Mouse (Mus musculus) retina, embryonic 14.5 days (tissue): ENCODE results near the gene Prkg1.

Experiments
- DNase-seq: peaks from one replicate; pipeline ENCODE4 v3.0.0-alpha.2; 2015; ENCODE audit warnings: low spot score

The Prkg1 gene

GRCm38 (mm10) chr19:31040948-31041847 is 723.6 kb downstream of the Prkg1 start:
- no peak for DNase-seq

GRCm38 (mm10) chr19:31038951-31039350 is 725.9 kb downstream of the Prkg1 start:
- DNase-seq = peak; percentile 56

- DNase-seq = no peak
These were observed 733.2 kb downstream of the Prkg1 start for GRCm38 (mm10) chr19:31031596-31031995.

GRCm38 (mm10) chr19:31026797-31027196 is 738.0 kb downstream of the Prkg1 start:
- DNase-seq = no peak

- no peak for DNase-seq
These were observed 753.2 kb downstream of the Prkg1 start for GRCm38 (mm10) chr19:31011528-31012133.

- DNase-seq = no peak
These were observed 766.3 kb downstream of the Prkg1 start for GRCm38 (mm10) chr19:30998572-30998971.

GRCm38 (mm10) chr19:30990390-30990789 is 774.4 kb downstream of the Prkg1 start:
- DNase-seq = no peak

GRCm38 (mm10) chr19:30982436-30982835 is 782.4 kb downstream of the Prkg1 start:
- peak; percentile 82 for DNase-seq

- DNase-seq = no peak
These were observed 786.7 kb downstream of the Prkg1 start for GRCm38 (mm10) chr19:30978096-30978495.

GRCm38 (mm10) chr19:30950610-30951009 is 814.2 kb downstream of the Prkg1 start:
- DNase-seq = no peak

- DNase-seq = no peak
These were observed 816.6 kb downstream of the Prkg1 start for GRCm38 (mm10) chr19:30948202-30948601.

- DNase-seq = no peak
These were observed 822.4 kb downstream of the Prkg1 start for GRCm38 (mm10) chr19:30942369-30942992.

- DNase-seq = no peak
These were observed 826.8 kb downstream of the Prkg1 start for GRCm38 (mm10) chr19:30938058-30938457.

GRCm38 (mm10) chr19:30931469-30932192 is 833.2 kb downstream of the Prkg1 start:
- DNase-seq = no peak

- no peak for DNase-seq
These were observed 840.8 kb downstream of the Prkg1 start for GRCm38 (mm10) chr19:30924032-30924431.

- DNase-seq = no peak
These were observed 862.5 kb downstream of the Prkg1 start for GRCm38 (mm10) chr19:30902290-30902689.

GRCm38 (mm10) chr19:30901025-30901424 is 863.8 kb downstream of the Prkg1 start:
- DNase-seq = no peak

GRCm38 (mm10) chr19:30890377-30890776 is 874.5 kb downstream of the Prkg1 start:
- DNase-seq = peak; percentile 40

- DNase-seq = no peak
These were observed 875.0 kb downstream of the Prkg1 start for GRCm38 (mm10) chr19:30889851-30890250.

- no peak for DNase-seq
These were observed 903.4 kb downstream of the Prkg1 start for GRCm38 (mm10) chr19:30861441-30861840.

- DNase-seq = no peak
These were observed 913.8 kb downstream of the Prkg1 start for GRCm38 (mm10) chr19:30851023-30851422.

- no peak for DNase-seq
These were observed 919.9 kb downstream of the Prkg1 start for GRCm38 (mm10) chr19:30844916-30845315.
